Mouse (Mus musculus): ENCODE results near the gene Olfr108.

The Olfr108 gene

GRCm38 (mm10) chr17:37445180-37445579 is at the start of gene Olfr108:
Olfr108 (plus strand) TSS chr17:37445480.
- DNase-seq (ENCODE audit: low spot score) = no peak

DNA sequence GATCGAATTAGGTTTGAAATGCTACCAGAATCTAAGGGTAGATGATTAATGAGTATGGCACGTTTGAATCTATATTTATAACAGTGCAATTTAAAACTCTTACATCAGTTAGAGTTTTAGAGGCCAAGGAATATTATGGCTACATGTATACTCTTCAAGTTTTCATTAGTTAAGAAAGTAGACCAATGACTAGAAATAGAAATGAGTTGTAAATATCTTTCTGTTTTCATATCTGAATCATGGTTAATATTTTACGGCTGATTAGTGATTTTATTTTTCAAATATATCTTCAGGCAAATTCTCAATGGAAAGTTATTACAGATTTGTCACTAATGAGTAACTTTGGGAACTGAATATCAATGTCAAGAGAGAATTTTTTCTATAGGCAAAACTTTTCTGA is 46.4 kb upstream of the Olfr108 start, which contains the start of gene Olfr107:
TSS of gene Olfr107 (plus strand) at position 301 of the 400 bp plus-strand sequence.
- DNase-seq (ENCODE audit: low spot score) = no peak

GRCm38 (mm10) chr17:37413380-37413779 is 31.9 kb upstream of the Olfr108 start:
- DNase-seq (ENCODE audit: low spot score) = no peak

- no peak for DNase-seq (ENCODE audit: low spot score)
Measured at GRCm38 (mm10) chr17:37458616-37459015, 13.3 kb downstream of the Olfr108 start, which contains the start of gene Olfr109. Olfr109 (plus strand) TSS chr17:37458916.

GRCm38 (mm10) chr17:37483452-37483851 is 38.2 kb downstream of the Olfr108 start, which contains the start of gene H2-M2:
H2-M2 (minus strand) TSS chr17:37483552.
- no peak for DNase-seq (ENCODE audit: low spot score)

GRCm38 (mm10) chr17:37491930-37492518 is 46.7 kb downstream of the Olfr108 start, which contains the start of gene Olfr110:
Olfr110 (plus strand) TSS chr17:37492468.
- no peak for DNase-seq (ENCODE audit: low spot score)

All from ovary, postnatal 36 days (tissue).